Mouse (Mus musculus): Measurements from ENCODE around the gene Plxnd1. TPM values are rescaled to one million over a fixed set of nuclear protein-coding genes. Genes with fewer than 3 reads are reported as not detected.

Gene Plxnd1
- polyA plus RNA-seq, 1 experiment: 54.2 TPM

DNA sequence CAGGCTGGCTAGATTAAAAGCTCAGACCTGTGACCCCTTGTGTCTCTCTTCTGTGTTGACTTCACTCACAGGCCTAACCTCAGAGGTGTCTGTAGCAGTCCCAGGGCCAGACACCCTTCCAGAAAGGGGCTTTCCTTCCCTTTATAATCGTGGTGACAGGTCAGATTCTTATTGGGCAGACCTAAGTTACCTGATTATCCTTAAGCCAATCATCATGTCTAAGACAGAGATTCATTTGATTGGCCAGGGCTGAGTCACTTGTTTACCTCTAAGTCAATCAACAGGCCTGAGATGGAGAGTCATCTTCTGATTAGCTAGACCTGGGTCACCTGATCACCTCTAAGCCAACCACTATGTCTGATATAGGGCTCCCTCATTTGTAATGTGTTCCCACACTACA is 56.0 kb downstream of the Plxnd1 start:
- TF ChIP-seq POLR2A (IDR thresholded peaks at IDR 0.05; ENCODE audit: low read depth, low read length): no peak
- TF ChIP-seq CTCF (conservative IDR thresholded peaks at IDR 0.05; ENCODE audit: insufficient read depth, insufficient read length, low read depth, low read length): no peak
- DNase-seq: no peak
- Histone ChIP-seq H3K27ac (ENCODE audit: insufficient read depth, low read depth, low read length) (no peak overlapping the region), H3K4me1 (ENCODE audit: control insufficient read depth, insufficient read depth, low read length) (peaks cover 2% of the 10 kb centered on the region; the same call in 1 of the 2 replicates), H3K4me3 (ENCODE audit: insufficient read depth, low read depth, low read length) (no peak overlapping the region), H3K27me3 (replicated peaks; ENCODE audit: control insufficient read depth, insufficient read depth, low read length) (no peaks in the 10 kb centered on the region), H3K36me3 (ENCODE audit: control insufficient read depth, insufficient read depth, low read length) (no peaks in the 10 kb centered on the region)
- 79% methylated on average over 1 of the region's 1 CpGs for WGBS

DNA sequence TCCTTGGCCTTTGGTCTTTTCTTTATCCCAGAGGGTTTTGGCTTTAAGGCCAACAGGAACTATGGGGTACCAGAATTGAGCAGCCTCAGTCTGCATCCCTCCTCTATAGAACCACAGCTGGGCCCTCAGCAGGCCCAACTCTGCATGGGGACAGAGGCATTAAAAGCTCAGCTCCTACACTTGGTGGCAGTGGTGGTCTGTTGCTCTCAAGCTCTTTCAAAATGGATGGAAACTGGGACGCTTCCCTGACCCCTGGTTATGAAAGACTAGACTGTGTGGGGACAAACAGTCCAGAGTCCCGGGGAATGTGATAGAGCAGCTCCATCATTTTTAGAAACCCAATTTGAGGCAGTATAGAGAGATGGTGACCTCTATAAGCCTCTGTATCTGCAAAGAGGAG is 56.8 kb downstream of the Plxnd1 start:
- Histone ChIP-seq H3K27me3 (replicated peaks; ENCODE audit: control insufficient read depth, insufficient read depth, low read length) (no peaks in the 10 kb centered on the region), H3K4me3 (ENCODE audit: insufficient read depth, low read depth, low read length) (no peak overlapping the region), H3K27ac (ENCODE audit: insufficient read depth, low read depth, low read length) (no peak overlapping the region), H3K36me3 (ENCODE audit: control insufficient read depth, insufficient read depth, low read length) (no peaks in the 10 kb centered on the region), H3K4me1 (ENCODE audit: control insufficient read depth, insufficient read depth, low read length) (peaks cover 2% of the 10 kb centered on the region; the same call in 1 of the 2 replicates)
- no peak for DNase-seq
- whole genome bisulfite sequencing: 93% methylated on average over 2 of the region's 2 CpGs
- TF ChIP-seq POLR2A (IDR thresholded peaks at IDR 0.05; ENCODE audit: low read depth, low read length) (no peak), CTCF (conservative IDR thresholded peaks at IDR 0.05; ENCODE audit: insufficient read depth, insufficient read length, low read depth, low read length) (no peak)

DNA sequence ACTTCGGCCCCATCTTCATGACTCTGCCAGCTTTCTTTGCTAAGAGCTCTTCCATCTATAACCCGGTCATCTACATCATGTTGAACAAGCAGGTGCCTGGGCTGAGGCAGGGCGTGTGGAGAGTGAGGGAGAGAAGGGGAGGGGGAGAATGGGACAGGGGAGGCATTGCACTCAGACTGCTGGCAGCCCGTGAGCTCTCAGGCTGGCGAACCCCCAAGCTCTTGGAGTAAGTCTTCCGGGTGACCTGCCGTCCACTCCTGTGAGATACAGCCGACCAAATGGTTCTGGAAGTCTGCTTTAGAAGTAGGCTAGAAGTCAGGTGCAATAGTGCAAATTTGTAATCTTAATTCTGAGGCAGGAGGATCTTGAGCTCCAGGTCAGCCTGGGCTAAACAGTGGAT is 59.3 kb downstream of the Plxnd1 start:
- WGBS: 88% methylated on average over 8 of the region's 8 CpGs
- no peak overlapping the region for H3K27ac ChIP-seq (ENCODE audit: insufficient read depth, low read depth, low read length)
- H3K4me1 ChIP-seq (ENCODE audit: control insufficient read depth, insufficient read depth, low read length): no peaks in the 10 kb centered on the region
- H3K4me3 ChIP-seq (ENCODE audit: insufficient read depth, low read depth, low read length): no peak overlapping the region
- no peaks in the 10 kb centered on the region for H3K36me3 ChIP-seq (ENCODE audit: control insufficient read depth, insufficient read depth, low read length)
- no peak for DNase-seq
- no peaks in the 10 kb centered on the region for H3K27me3 ChIP-seq (replicated peaks; ENCODE audit: control insufficient read depth, insufficient read depth, low read length)
- no peak for TF ChIP-seq CTCF (conservative IDR thresholded peaks at IDR 0.05; ENCODE audit: insufficient read depth, insufficient read length, low read depth, low read length)
- TF ChIP-seq POLR2A (IDR thresholded peaks at IDR 0.05; ENCODE audit: low read depth, low read length): no peak

DNA sequence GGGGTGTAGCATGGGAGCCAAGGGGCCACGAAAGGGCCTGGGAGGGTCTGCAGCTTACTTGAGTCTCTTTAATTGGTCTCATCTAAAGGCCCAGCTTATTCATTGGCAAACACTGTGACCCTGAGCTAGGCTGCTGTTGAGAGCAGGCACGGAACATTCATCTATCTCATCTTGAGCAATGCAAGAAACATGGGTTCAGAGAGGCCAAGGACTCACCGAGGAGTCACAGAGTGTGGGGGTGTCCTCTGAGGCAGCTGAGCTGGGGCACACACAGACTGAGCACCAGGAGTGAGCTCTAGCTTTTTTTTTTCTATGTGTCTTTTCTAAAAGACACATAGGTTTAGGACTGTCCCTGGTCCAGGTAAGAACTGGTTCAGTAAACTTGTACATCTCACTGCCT is 62.4 kb downstream of the Plxnd1 start:
- DNase-seq: no peak
- Histone ChIP-seq H3K4me3 (ENCODE audit: insufficient read depth, low read depth, low read length) (no peak overlapping the region), H3K27ac (ENCODE audit: insufficient read depth, low read depth, low read length) (no peak overlapping the region), H3K36me3 (ENCODE audit: control insufficient read depth, insufficient read depth, low read length) (no peaks in the 10 kb centered on the region), H3K27me3 (replicated peaks; ENCODE audit: control insufficient read depth, insufficient read depth, low read length) (no peaks in the 10 kb centered on the region), H3K4me1 (ENCODE audit: control insufficient read depth, insufficient read depth, low read length) (no peaks in the 10 kb centered on the region)
- 90% methylated on average over 3 of the region's 3 CpGs for WGBS
- no peak for TF ChIP-seq POLR2A (IDR thresholded peaks at IDR 0.05; ENCODE audit: low read depth, low read length)
- no peak for TF ChIP-seq CTCF (conservative IDR thresholded peaks at IDR 0.05; ENCODE audit: insufficient read depth, insufficient read length, low read depth, low read length)

DNA sequence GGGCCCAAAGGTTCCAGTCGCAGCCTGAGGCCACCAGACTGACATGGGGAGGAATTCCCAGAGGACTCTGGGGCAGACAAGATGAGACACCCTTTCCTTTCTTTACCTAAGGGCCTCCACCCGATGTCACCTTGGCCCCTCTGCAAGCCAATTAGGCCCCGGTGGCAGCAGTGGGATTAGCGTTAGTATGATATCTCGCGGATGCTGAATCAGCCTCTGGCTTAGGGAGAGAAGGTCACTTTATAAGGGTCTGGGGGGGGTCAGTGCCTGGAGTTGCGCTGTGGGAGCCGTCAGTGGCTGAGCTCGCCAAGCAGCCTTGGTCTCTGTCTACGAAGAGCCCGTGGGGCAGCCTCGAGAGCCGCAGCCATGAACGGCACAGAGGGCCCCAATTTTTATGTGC is 63.2 kb downstream of the Plxnd1 start, which contains the start of gene Rho:
Rho (plus strand) TSS at position 110 of the 400 bp plus-strand sequence.
- WGBS: 91% methylated on average over 14 of the region's 14 CpGs
- no peak within 1 kb of the TSS for H3K27ac ChIP-seq (ENCODE audit: insufficient read depth, low read depth, low read length)
- H3K36me3 ChIP-seq (ENCODE audit: control insufficient read depth, insufficient read depth, low read length): no peaks in the 10 kb centered on the region
- no peak within 1 kb of the TSS for H3K4me3 ChIP-seq (ENCODE audit: insufficient read depth, low read depth, low read length)
- H3K27me3 ChIP-seq (replicated peaks; ENCODE audit: control insufficient read depth, insufficient read depth, low read length): no peaks in the 10 kb centered on the region
- no peaks in the 10 kb centered on the region for H3K4me1 ChIP-seq (ENCODE audit: control insufficient read depth, insufficient read depth, low read length)
- TF ChIP-seq POLR2A (IDR thresholded peaks at IDR 0.05; ENCODE audit: low read depth, low read length) (no peak), CTCF (conservative IDR thresholded peaks at IDR 0.05; ENCODE audit: insufficient read depth, insufficient read length, low read depth, low read length) (no peak)
- DNase-seq: no peak

DNA sequence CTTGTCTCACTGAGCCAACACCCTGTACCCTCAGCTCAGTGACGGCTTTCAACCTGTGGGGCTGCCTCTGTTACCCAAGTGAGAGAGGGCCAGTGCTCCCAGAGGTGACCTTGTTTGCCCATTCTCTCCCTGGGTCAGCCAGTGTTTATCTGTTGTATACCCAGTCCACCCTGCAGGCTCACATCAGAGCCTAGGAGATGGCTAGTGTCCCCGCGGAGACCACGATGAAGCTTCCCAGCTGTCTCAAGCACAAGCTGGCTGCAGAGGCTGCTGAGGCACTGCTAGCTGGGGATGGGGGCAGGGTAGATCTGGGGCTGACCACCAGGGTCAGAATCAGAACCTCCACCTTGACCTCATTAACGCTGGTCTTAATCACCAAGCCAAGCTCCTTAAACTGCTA is 64.8 kb downstream of the Plxnd1 start:
- no peak for TF ChIP-seq CTCF (conservative IDR thresholded peaks at IDR 0.05; ENCODE audit: insufficient read depth, insufficient read length, low read depth, low read length)
- TF ChIP-seq POLR2A (IDR thresholded peaks at IDR 0.05; ENCODE audit: low read depth, low read length): no peak
- WGBS: 62% methylated on average over 5 of the region's 5 CpGs

DNA sequence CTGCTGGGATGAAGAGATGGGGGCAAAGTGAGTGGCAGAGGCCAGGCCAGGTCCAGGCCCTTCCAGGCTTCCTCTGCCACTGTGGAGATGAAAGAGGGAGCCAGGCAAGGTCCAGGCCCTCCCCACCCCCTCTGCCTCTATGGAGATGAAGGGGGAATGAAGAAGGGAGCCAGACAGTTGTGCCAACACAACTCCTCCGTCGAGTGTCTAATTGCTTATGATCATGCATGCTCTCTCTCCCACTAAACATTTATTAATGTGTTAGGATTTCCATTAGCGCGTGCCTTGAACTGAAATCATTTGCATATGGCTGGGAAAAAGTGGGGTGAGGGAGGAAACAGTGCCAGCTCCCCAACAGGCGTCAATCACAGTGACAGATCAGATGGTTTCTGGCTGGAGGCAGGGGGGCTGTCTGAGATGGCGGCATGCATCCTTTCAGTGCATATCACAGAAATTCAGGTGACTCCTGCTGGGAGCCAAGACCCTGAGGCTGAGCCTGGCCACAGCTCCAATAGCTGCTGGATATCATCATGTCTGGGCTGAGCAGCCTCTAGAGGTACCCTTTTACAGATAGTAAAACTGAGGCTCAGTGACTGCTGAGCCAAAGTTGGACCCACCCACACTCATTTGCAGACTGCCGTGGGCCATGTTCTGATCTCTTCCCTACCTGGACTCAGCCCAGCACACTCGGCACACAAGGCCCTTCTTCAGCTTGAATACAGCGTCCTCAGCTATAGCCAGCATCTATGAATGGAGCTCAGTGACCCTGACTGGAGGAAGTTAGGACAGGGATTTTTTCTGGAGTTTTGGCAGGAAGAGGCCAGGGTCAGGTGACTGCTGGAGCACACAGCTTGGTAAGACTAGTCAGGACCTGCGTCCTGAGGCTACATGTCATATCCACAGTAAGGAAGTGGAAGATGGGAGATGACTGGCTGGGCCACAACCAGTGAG is 67.2 kb downstream of the Plxnd1 start:
- Histone ChIP-seq H3K4me3 (ENCODE audit: insufficient read depth, low read depth, low read length) (no peak overlapping the region), H3K4me1 (ENCODE audit: control insufficient read depth, insufficient read depth, low read length) (no peaks in the 10 kb centered on the region), H3K27me3 (replicated peaks; ENCODE audit: control insufficient read depth, insufficient read depth, low read length) (no peaks in the 10 kb centered on the region), H3K36me3 (ENCODE audit: control insufficient read depth, insufficient read depth, low read length) (no peaks in the 10 kb centered on the region), H3K27ac (ENCODE audit: insufficient read depth, low read depth, low read length) (no peak overlapping the region)
- TF ChIP-seq POLR2A (IDR thresholded peaks at IDR 0.05; ENCODE audit: low read depth, low read length) (no peak), CTCF (conservative IDR thresholded peaks at IDR 0.05; ENCODE audit: insufficient read depth, insufficient read length, low read depth, low read length) (no peak)
- peak; percentile 37 for DNase-seq
- WGBS: 74% methylated on average over 10 of the region's 10 CpGs

More for the DNA sequence above, 64.8 kb downstream of the Plxnd1 start:
- H3K27ac ChIP-seq (ENCODE audit: insufficient read depth, low read depth, low read length): no peak overlapping the region
- H3K4me3 ChIP-seq (ENCODE audit: insufficient read depth, low read depth, low read length): no peak overlapping the region
- no peaks in the 10 kb centered on the region for H3K4me1 ChIP-seq (ENCODE audit: control insufficient read depth, insufficient read depth, low read length)
- no peaks in the 10 kb centered on the region for H3K36me3 ChIP-seq (ENCODE audit: control insufficient read depth, insufficient read depth, low read length)
- H3K27me3 ChIP-seq (replicated peaks; ENCODE audit: control insufficient read depth, insufficient read depth, low read length): no peaks in the 10 kb centered on the region
- DNase-seq: no peak
